Mouse (Mus musculus) G1E (cell line): ENCODE measurements around the gene Dhx34.

ENCODE experiments used
- CTCF ChIP-seq: IDR thresholded peaks from 2 replicates; pipeline ENCODE4 v1.5.1; 2012; ENCODE audit warnings: low read depth, low read length, inconsistent platforms, mixed read lengths
- GATA1 ChIP-seq: IDR thresholded peaks from 2 replicates; pipeline ENCODE4 v1.6.1; 2012; ENCODE audit warnings: borderline replicate concordance, low read length, inconsistent platforms, mixed read lengths
- TAL1 ChIP-seq: conservative IDR thresholded peaks from 2 replicates; pipeline ENCODE4 v1.6.1; 2012; ENCODE audit warnings: low read depth, low read length, inconsistent platforms, mixed read lengths

- TF ChIP-seq CTCF: no peak
- TF ChIP-seq GATA1: no peak
- no peak for TF ChIP-seq TAL1
Observed at GRCm38 (mm10) chr7:16160702-16161101, 61.1 kb downstream of the Dhx34 start.
